Mouse (Mus musculus) neural tube, embryonic 13.5 days (tissue): ENCODE results near the gene Pou2f1. TPM values are rescaled to one million over a fixed set of nuclear protein-coding genes. Genes with fewer than 3 reads are reported as not detected.
A peak's percentile ranks its signal among the peaks of the same experiment; 100 is the strongest.

Experiments
- ATAC-seq: fragments of 200-750 bp; cut with Nextera tagmentation; 2 replicates; pipeline ENCODE4 v1.8.0; 2017; ENCODE audit warnings: low read depth, mild to moderate bottlenecking, moderate TSS enrichment, moderate library complexity
- H3K27ac ChIP-seq: fragments of 300-500 bp; sonication (generic); replicated peaks from 2 replicates; pipeline ENCODE4 v1.5.1; 2015; ENCODE audit warnings: moderate library complexity, mild to moderate bottlenecking, inconsistent platforms
- H3K27me3 ChIP-seq: fragments of 300-500 bp; sonication (generic); 2 replicates; pipeline ENCODE4 v1.6.1; 2015; ENCODE audit warnings: mild to moderate bottlenecking, inconsistent platforms
- H3K36me3 ChIP-seq: fragments of 300-500 bp; sonication (generic); 2 replicates; pipeline ENCODE4 v1.6.1; 2015; ENCODE audit warnings: mild to moderate bottlenecking, inconsistent platforms
- H3K4me1 ChIP-seq: fragments of 300-500 bp; sonication (generic); replicated peaks from 2 replicates; pipeline ENCODE4 v1.6.1; 2015; ENCODE audit warnings: inconsistent platforms
- H3K4me2 ChIP-seq: fragments of 300-500 bp; sonication (generic); 2 replicates; pipeline ENCODE4 v1.6.1; 2015; ENCODE audit warnings: inconsistent platforms, mild to moderate bottlenecking, moderate library complexity
- H3K4me3 ChIP-seq: fragments of 300-500 bp; sonication (generic); 2 replicates; pipeline ENCODE4 v1.5.1; 2015; ENCODE audit warnings: mild to moderate bottlenecking, inconsistent platforms
- H3K9ac ChIP-seq: fragments of 300-500 bp; sonication (generic); 2 replicates; pipeline ENCODE4 v1.6.1; 2015; ENCODE audit warnings: moderate library complexity, mild to moderate bottlenecking, inconsistent platforms
- H3K9me3 ChIP-seq: fragments of 300-500 bp; sonication (generic); 2 replicates; pipeline ENCODE4 v1.6.1; 2016; ENCODE audit warnings: inconsistent platforms
- WGBS: fragments of 180-500 bp; shearing (Covaris S2); methylation state at CpG from one replicate; pipeline ENCODE4 v1.1.7; 2015; 5-methylcytosine and 5-hydroxymethylcytosine counted together
- polyA plus RNA-seq: library from polyadenylated mRNA; unstranded; fragments of >200 nt; fragmentation: Nextera tagmentation; extraction: Ambion mirVana; gene quantifications from 2 replicates; pipeline ENCODE4 v1.2.1, GENCODE M21; 2015

Pou2f1 gene
- polyA plus RNA-seq, 1 experiment from 2014 or later: 15.5 TPM

DNA sequence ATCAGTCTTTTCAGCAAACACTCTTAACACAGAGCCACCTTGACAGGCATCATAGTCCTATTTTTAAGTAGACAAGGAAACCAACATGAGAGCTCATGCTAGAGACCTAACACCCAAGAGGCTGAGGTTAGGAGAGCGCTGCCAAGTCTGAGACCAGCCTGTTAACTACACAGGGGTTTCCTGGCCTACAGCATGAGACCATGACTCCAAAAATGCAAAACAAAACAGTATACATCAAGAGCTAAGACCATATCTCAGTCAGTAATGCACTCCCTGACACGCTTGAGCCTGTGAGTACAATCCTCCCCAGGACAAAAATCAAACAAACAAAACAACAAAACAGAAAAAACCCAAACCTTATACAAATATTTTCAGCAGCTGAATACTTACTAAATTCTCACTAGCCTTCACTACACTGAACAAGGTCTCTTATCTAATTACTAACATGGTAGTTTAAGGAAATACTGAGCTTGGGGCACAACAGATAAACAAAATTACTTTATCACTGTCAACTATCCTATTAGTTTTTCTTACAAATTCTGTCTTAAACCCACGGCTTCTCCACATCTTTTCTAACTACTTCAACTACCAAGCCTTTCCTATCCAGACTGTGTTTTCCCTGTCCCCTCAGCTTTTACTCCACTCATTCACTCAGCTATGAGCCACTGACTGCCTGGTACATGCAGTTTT, 33.3 kb downstream of the Pou2f1 start:
- Histone ChIP-seq H3K4me2 (no peak overlapping the region), H3K36me3 (0 out of 2 replicates have a peak, but pooled peaks cover 2% of the 10 kb centered on the region), H3K27me3 (peaks cover 13% of the 10 kb centered on the region), H3K4me1 (peaks cover 12% of the 10 kb centered on the region), H3K27ac (no peak overlapping the region), H3K9me3 (no peaks in the 10 kb centered on the region), H3K9ac (no peak overlapping the region), H3K4me3 (no peak overlapping the region)
- WGBS: 90% methylated on average over 3 of the region's 3 CpGs
- no peak for ATAC-seq

GRCm38 (mm10) chr1:165967027-165967654, 35.3 kb downstream of the Pou2f1 start:
- peaks cover 16% of the 10 kb centered on the region for H3K27me3 ChIP-seq
- H3K4me3 ChIP-seq: no peak overlapping the region
- no peaks in the 10 kb centered on the region for H3K9me3 ChIP-seq
- H3K4me1 ChIP-seq: peaks cover 8% of the 10 kb centered on the region
- no peak overlapping the region for H3K4me2 ChIP-seq
- no peak overlapping the region for H3K27ac ChIP-seq
- H3K9ac ChIP-seq: no peak overlapping the region
- ATAC-seq: no peak; the same call in 1 of the 2 replicates
- H3K36me3 ChIP-seq: 0 out of 2 replicates have a peak, but pooled peaks cover 2% of the 10 kb centered on the region
- 47% methylated on average over 4 of the region's 4 CpGs for WGBS

- H3K9me3 ChIP-seq: no peaks in the 10 kb centered on the region
- 0 out of 2 replicates have a peak overlapping the region, but pooled peaks have one; percentile 33 for H3K27ac ChIP-seq
- no peak overlapping the region for H3K4me2 ChIP-seq
- H3K27me3 ChIP-seq: peaks cover 19% of the 10 kb centered on the region
- H3K4me1 ChIP-seq: peaks cover 8% of the 10 kb centered on the region
- 0 out of 2 replicates have a peak overlapping the region, but pooled peaks have one; percentile 22 for H3K9ac ChIP-seq
- H3K4me3 ChIP-seq: no peak overlapping the region
- 18% methylated on average over 5 of the region's 5 CpGs for WGBS
- peak; percentile 81; the same call in 1 of the 2 replicates for ATAC-seq
- H3K36me3 ChIP-seq: 0 out of 2 replicates have a peak, but pooled peaks cover 2% of the 10 kb centered on the region
These were observed 36.1 kb downstream of the Pou2f1 start for GRCm38 (mm10) chr1:165966156-165966914.

DNA sequence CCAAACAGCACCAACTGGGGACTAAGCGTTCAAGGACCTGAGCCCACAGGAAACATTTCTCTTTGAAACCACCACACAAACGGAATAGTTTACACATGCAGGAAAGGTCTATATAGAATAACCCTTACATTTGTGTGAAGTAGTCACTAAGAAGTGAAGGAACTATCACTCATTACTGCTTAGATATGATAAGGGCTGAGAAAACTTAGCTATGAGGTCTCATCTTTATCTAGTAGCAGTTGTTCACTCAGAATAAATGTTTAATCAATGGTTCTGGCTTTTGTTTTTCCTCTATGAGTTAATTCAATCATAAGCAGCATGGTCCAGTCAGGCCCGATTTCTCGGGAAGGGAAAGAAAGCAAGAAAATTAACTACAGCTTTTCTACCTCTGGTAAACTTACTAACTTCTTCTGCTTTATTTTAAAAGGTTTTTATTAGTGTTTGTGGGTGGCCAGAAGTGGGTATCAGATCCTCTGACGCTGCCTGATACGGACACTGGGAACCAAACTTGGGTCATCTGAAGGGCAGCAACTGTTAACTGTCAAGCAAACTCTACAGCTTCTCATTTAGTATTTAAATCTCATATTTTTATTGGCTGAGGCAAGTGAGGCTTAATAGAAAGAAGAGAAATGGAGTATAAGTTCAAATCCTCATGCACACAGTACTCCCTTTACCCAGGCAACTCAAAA, 40.7 kb downstream of the Pou2f1 start:
- WGBS: 89% methylated on average over 6 of the region's 6 CpGs
- ATAC-seq: no peak
- Histone ChIP-seq H3K9ac (no peak overlapping the region), H3K27me3 (0 out of 2 replicates have a peak, but pooled peaks cover 10% of the 10 kb centered on the region), H3K9me3 (no peaks in the 10 kb centered on the region), H3K4me2 (no peak overlapping the region), H3K4me1 (peaks cover 8% of the 10 kb centered on the region), H3K27ac (no peak overlapping the region), H3K4me3 (no peak overlapping the region), H3K36me3 (no peaks in the 10 kb centered on the region)

DNA sequence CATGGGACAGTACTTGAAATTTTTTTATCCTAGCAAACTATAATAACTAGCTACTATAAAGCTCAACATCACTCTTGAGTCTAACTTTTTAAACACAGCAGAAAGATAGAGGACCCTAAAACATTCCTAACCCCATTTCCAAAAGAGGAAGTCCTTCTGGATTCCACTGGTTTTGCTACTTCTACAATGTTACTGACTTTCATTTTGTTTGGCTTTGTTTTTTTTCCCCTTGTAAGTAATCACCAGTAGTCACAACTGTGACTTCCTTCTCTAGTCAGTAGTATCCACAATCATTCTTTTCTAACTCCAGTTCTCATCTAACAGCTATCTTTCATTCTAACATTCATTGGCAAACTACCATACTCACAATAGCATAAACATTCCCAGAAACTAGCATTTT, 44.3 kb downstream of the Pou2f1 start:
- H3K27me3 ChIP-seq: 0 out of 2 replicates have a peak, but pooled peaks cover 6% of the 10 kb centered on the region
- no peak for ATAC-seq
- no peak overlapping the region for H3K27ac ChIP-seq
- H3K4me2 ChIP-seq: no peak overlapping the region
- H3K9me3 ChIP-seq: no peaks in the 10 kb centered on the region
- no peak overlapping the region for H3K4me3 ChIP-seq
- H3K9ac ChIP-seq: no peak overlapping the region
- H3K4me1 ChIP-seq: peaks cover 3% of the 10 kb centered on the region
- no peaks in the 10 kb centered on the region for H3K36me3 ChIP-seq

GRCm38 (mm10) chr1:165948214-165948813, 54.2 kb downstream of the Pou2f1 start:
- peaks cover 3% of the 10 kb centered on the region for H3K4me1 ChIP-seq
- no peak for ATAC-seq
- WGBS: 44% methylated on average over 2 of the region's 2 CpGs

GRCm38 (mm10) chr1:165943270-165943669, 59.2 kb downstream of the Pou2f1 start:
- ATAC-seq: no peak
- peaks cover 3% of the 10 kb centered on the region for H3K4me1 ChIP-seq
- no peak overlapping the region for H3K4me3 ChIP-seq
- no peaks in the 10 kb centered on the region for H3K27me3 ChIP-seq
- no peak overlapping the region for H3K27ac ChIP-seq
- H3K4me2 ChIP-seq: no peak overlapping the region
- H3K9me3 ChIP-seq: no peaks in the 10 kb centered on the region
- WGBS: 97% methylated on average over 1 of the region's 1 CpGs
- no peak overlapping the region for H3K9ac ChIP-seq
- no peaks in the 10 kb centered on the region for H3K36me3 ChIP-seq

More at GRCm38 (mm10) chr1:165948214-165948813, 54.2 kb downstream of the Pou2f1 start:
- Histone ChIP-seq H3K36me3 (no peaks in the 10 kb centered on the region), H3K9me3 (no peaks in the 10 kb centered on the region), H3K27me3 (no peaks in the 10 kb centered on the region), H3K27ac (no peak overlapping the region), H3K9ac (no peak overlapping the region), H3K4me2 (no peak overlapping the region), H3K4me3 (no peak overlapping the region)

DNA sequence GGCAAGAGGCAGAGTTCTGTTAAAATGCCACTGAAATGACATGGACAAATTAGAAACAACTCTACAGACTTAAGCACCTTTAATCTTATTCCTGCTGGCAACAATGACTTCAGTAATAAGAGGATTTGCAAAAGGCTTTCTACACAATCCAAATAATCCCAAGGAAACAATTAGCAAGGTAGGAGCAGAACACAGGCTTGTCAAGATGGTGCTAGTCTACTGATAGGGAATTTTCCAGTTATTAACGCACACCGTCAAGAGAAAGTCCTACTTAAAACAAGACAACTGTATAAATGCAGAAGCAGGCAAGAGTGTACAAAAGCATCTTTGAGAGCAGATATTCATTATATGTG, 67.0 kb downstream of the Pou2f1 start:
- Histone ChIP-seq H3K9me3 (no peaks in the 10 kb centered on the region), H3K27me3 (no peaks in the 10 kb centered on the region), H3K4me3 (no peak overlapping the region), H3K36me3 (no peaks in the 10 kb centered on the region), H3K4me2 (peak overlapping the region; percentile 45), H3K27ac (peak overlapping the region; percentile 75), H3K4me1 (peaks cover 31% of the 10 kb centered on the region), H3K9ac (no peak overlapping the region)
- 42% methylated on average over 2 of the region's 2 CpGs for WGBS
- ATAC-seq: peak; percentile 54; the same call in 1 of the 2 replicates

DNA sequence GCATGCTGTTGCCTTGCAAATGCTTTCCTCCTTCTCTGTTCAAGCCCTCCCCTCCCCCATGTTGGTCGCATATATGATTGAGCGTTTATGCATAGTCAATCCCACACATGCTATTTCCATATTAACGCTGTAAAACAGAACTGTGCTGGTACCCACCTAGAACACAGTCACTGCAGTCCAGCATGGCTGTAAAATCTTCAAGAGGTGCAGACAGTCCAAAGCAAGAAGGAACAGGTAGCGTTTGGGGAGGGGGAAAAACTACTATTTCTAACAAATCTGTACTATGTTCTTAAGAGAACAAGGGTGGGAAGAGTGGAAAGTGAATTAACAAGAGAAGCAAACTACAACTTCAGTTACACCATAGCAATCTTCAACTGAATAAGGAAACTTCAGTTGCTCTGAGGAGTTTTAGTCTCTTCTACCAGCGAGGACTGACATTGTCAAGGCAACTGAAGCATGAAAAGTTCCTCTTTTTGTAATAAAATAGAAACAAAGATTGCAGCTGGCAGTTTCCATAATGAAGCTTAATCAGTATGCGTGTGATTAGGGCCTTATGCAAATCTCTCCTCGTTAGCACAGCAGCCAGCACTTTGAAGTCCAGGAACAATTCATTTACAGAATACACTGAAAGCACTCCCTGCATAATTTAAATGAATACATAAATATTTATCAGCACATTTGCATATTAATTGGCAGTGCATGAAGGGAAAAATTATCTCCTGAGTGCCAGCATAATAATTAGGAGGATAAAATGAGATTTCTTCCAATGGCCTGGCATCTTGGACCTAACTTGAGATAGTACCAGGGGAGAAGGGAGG, 67.6 kb downstream of the Pou2f1 start:
- 30% methylated on average over 7 of the region's 7 CpGs for WGBS
- H3K9me3 ChIP-seq: no peaks in the 10 kb centered on the region
- peaks cover 33% of the 10 kb centered on the region for H3K4me1 ChIP-seq
- H3K9ac ChIP-seq: peak overlapping the region; percentile 50; the same call in 1 of the 2 replicates
- H3K27ac ChIP-seq: peak overlapping the region; percentile 85
- H3K27me3 ChIP-seq: no peaks in the 10 kb centered on the region
- peak overlapping the region; percentile 45 for H3K4me2 ChIP-seq
- peak overlapping the region; percentile 25 for H3K4me3 ChIP-seq
- ATAC-seq: peak; percentile 97
- H3K36me3 ChIP-seq: no peaks in the 10 kb centered on the region

GRCm38 (mm10) chr1:165933915-165934647, 68.4 kb downstream of the Pou2f1 start:
- Histone ChIP-seq H3K36me3 (no peaks in the 10 kb centered on the region), H3K9me3 (no peaks in the 10 kb centered on the region), H3K9ac (peak overlapping the region; percentile 50; the same call in 1 of the 2 replicates), H3K27me3 (no peaks in the 10 kb centered on the region), H3K4me2 (peak overlapping the region; percentile 45), H3K27ac (peak overlapping the region; percentile 85), H3K4me3 (peak overlapping the region; percentile 25), H3K4me1 (peaks cover 33% of the 10 kb centered on the region)
- ATAC-seq: no peak
- WGBS: 42% methylated on average over 5 of the region's 5 CpGs
